Mouse (Mus musculus) lung, postnatal 0 days (tissue): ENCODE results near the gene Tas1r1.

Experiments used
- CTCF ChIP-seq: IDR thresholded peaks from 2 replicates; pipeline ENCODE4 v1.5.1; 2016; ENCODE audit warnings: antibody characterized with exemption, mild to moderate bottlenecking
- EP300 ChIP-seq: IDR thresholded peaks from 2 replicates; pipeline ENCODE4 v1.6.1; 2016; ENCODE audit warnings: antibody characterized with exemption, mild to moderate bottlenecking, control low read depth

- TF ChIP-seq CTCF (no peak), EP300 (no peak)
These were observed 34.3 kb upstream of the Tas1r1 start for GRCm38 (mm10) chr4:152072655-152073054.
